Mouse (Mus musculus) myocyte (in vitro differentiated cells): Measurements from ENCODE around the gene She.

Experiments
- MAX ChIP-seq: IDR thresholded peaks from one replicate; pipeline ENCODE4 v1.6.1; 2011; ENCODE audit warnings: low read depth, mild to moderate bottlenecking, control low read depth
- POLR2A ChIP-seq: IDR thresholded peaks from one replicate; pipeline ENCODE4 v1.6.1; 2011; ENCODE audit warnings: low read depth, mild to moderate bottlenecking, control low read depth, moderate library complexity; ENCODE audit not compliant: insufficient read length
- POLR2AphosphoS2 ChIP-seq: IDR thresholded peaks from one replicate; pipeline ENCODE4 v1.6.1; 2011; ENCODE audit warnings: low read depth, control low read depth; ENCODE audit not compliant: insufficient read length

- TF ChIP-seq POLR2AphosphoS2: no peak
- TF ChIP-seq POLR2A: no peak
- no peak for TF ChIP-seq MAX
Measured at GRCm38 (mm10) chr3:89889841-89890430, 58.8 kb downstream of the She start.
